Mouse (Mus musculus) limb, embryonic 10.5 days (tissue): Measurements from ENCODE around the gene Fibp. TPM values are rescaled to one million over a fixed set of nuclear protein-coding genes. Genes with fewer than 3 reads are reported as not detected.
A peak's percentile ranks its signal among the peaks of the same experiment; 100 is the strongest.

Source experiments
- DNase-seq: peaks from one replicate; pipeline ENCODE4 v3.0.0-alpha.2; 2017; ENCODE audit warnings: low spot score
- H3K27ac ChIP-seq: fragments of 300-500 bp; sonication (generic); 2 replicates; pipeline ENCODE4 v1.5.1; 2016; ENCODE audit warnings: mild to moderate bottlenecking
- H3K27me3 ChIP-seq: fragments of 300-500 bp; sonication (generic); 2 replicates; pipeline ENCODE4 v1.6.1; 2016; ENCODE audit warnings: low read depth, mild to moderate bottlenecking; ENCODE audit not compliant: poor library complexity, severe bottlenecking
- H3K36me3 ChIP-seq: fragments of 300-500 bp; sonication (generic); 2 replicates; pipeline ENCODE4 v1.6.1; 2016; ENCODE audit warnings: mild to moderate bottlenecking, moderate library complexity
- H3K4me1 ChIP-seq: fragments of 300-500 bp; sonication (generic); 2 replicates; pipeline ENCODE4 v1.6.1; 2016
- H3K4me3 ChIP-seq: fragments of 300-500 bp; sonication (generic); 2 replicates; pipeline ENCODE4 v1.5.1; 2016; ENCODE audit warnings: mild to moderate bottlenecking, moderate library complexity
- H3K9me3 ChIP-seq: fragments of 300-500 bp; sonication (generic); replicated peaks from 2 replicates; pipeline ENCODE4 v1.6.1; 2016; ENCODE audit warnings: mild to moderate bottlenecking
- WGBS: fragments of 180-500 bp; shearing (Covaris S2); methylation state at CpG from one replicate; pipeline ENCODE4 v1.1.7; 2016; 5-methylcytosine and 5-hydroxymethylcytosine counted together
- polyA plus RNA-seq: library from polyadenylated mRNA; unstranded; fragments of >200 nt; fragmentation: Nextera tagmentation; extraction: Ambion mirVana; gene quantifications from 2 replicates; pipeline ENCODE4 v1.2.1, GENCODE M21; 2016

Fibp gene
- polyA plus RNA-seq, 1 experiment from 2014 or later, result 132 TPM

DNA sequence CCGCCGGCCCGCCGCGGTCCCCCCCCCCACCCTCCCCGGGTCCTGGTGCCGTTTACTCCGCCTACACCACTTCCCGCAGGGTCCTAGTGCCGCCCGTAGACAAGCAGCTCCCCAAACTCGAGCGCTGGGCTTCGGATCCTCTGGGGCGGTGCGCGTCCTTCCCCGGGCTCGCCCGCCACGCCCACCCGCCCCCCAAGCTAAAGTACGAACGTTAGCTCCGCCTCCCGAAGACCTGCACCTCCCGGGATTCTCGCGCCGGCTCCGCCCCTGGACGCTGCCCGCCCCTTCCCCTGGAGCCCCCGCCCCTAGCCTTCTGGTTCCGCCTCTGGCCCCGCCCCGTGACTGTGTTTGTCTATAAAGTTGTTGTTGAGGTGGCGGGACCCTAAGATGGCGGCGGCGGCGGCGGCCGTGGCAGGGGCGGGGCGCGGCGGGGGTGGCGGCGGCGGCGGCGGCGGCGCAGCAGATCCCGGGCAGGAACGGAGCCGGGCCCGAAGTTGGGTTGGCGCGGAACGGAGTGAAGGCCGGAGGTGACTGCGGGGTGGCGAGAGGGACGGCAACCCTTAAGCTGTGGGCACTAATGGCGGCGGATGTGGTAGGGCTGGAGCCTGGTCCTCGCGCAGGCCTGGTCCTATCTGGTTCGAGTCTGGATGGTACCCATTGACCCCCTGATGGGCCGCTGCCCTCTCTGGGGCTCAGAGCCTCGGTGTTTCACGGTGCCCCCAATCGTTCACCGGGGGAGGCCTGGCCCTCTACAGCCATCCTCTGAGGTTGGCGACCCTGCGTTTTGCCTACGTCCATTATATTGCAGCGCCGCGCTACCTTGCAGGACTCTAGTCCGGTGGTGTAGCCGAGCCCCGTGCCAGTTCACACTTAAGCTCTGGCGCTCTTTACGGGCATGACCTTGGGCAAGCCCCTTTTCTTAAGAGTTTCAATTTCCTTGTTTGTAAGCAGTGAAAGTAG is 35.4 kb upstream of the Fibp start, which contains the start of the genes Drap1 and AI837181:
Gene Drap1 (minus strand): TSS at position 198 of the 960 bp plus-strand sequence.
Gene AI837181 (plus strand): TSS at position 363 of the 960 bp plus-strand sequence.
- H3K9me3 ChIP-seq, result no peaks in the 10 kb centered on the region
- H3K27ac ChIP-seq, result peak within 1 kb of the TSS; percentile 97
- WGBS, result under 1% methylated on average over 86 of the region's 87 CpGs
- peak; percentile 99 for DNase-seq
- H3K4me3 ChIP-seq, result peak within 1 kb of the TSS; percentile 90
- peaks cover 64% of the 10 kb centered on the region for H3K36me3 ChIP-seq
- H3K4me1 ChIP-seq, result peaks cover 39% of the 10 kb centered on the region
- H3K27me3 ChIP-seq, result no peaks in the 10 kb centered on the region

DNA sequence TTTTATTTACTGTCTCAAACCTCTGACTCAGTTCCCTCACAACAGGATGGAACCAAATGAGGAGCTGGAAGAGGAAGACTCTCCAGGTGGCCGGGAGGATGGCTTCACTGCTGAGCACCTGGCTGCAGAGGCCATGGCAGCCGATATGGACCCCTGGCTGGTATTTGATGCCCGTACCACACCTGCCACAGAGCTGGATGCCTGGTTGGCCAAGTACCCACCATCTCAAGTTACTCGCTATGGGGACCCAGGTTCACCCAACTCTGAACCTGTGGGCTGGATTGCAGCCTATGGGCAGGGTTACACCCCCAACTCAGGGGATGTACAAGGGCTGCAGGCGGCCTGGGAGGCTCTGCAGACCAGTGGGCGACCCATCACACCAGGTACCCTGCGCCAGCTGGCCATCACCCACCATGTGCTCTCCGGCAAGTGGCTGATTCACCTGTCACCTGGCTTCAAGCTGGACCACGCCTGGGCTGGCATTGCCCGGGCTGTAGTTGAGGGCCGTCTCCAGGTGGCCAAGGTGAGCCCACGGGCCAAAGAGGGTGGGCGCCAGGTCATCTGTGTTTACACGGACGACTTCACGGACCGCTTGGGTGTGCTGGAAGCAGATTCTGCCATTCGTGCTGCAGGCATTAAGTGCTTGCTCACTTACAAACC is 34.4 kb upstream of the Fibp start:
- WGBS, result 92% methylated on average over 18 of the region's 18 CpGs
- peaks cover 54% of the 10 kb centered on the region for H3K36me3 ChIP-seq

DNA sequence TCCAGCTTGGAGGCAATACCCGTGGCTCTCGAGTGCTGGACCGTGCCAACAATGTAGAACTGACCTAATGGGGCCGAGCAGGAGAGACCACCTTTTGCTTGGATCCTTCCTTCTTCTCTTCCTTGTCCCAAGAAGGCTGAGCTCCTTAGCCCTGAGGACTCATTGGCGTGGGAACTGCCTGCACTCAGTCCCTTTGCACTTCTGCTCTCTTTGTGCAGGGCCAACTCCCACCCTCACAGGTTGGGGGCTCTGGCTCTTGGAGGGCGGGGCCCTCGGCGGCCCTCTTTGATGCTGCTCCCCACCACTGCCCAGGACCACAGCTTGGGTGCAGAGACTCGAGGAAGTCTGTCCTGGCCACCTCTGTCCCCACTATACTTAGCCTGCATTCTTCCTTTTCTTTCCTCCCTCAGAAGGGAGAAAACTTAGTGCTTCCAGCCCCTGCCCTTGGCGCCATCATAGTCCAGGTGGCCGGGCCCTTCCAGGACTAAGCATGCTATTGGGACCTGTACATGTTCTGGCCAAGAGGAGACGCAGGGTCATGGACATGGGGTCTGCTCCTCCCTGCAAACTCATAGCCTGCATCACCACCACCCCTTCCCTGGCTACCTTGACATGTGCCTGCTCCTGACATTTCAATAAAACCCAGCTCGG is 33.6 kb upstream of the Fibp start:
- Histone ChIP-seq H3K27me3 (no peaks in the 10 kb centered on the region), H3K9me3 (no peaks in the 10 kb centered on the region), H3K4me3 (peak overlapping the region; percentile 90), H3K36me3 (peaks cover 47% of the 10 kb centered on the region), H3K4me1 (peaks cover 39% of the 10 kb centered on the region), H3K27ac (peak overlapping the region; percentile 56)
- WGBS, result 93% methylated on average over 13 of the region's 13 CpGs
- no peak for DNase-seq

More for the DNA sequence above, 34.4 kb upstream of the Fibp start:
- Histone ChIP-seq H3K27me3 (no peaks in the 10 kb centered on the region), H3K9me3 (no peaks in the 10 kb centered on the region), H3K4me3 (peak overlapping the region; percentile 90), H3K4me1 (peaks cover 39% of the 10 kb centered on the region), H3K27ac (peak overlapping the region; percentile 97)
- no peak for DNase-seq

DNA sequence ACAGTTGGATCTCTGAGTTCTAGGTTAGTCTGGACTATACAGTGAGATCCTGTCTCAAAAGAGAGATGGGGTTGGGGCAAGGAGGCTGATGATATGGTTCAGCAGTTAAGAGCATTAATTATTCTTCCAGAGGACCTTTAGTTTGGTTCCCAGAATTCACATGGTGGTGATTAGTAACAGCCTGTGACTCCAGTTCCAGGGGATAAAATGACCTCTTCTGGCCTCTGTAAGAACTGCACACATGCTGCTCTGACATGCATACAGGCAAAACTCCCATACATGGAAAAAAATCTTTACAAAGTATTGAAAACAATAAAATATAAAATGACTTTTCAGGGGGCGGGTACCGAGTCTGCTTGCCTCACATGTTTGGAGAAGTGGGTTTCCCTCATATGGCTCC is 32.3 kb upstream of the Fibp start:
- WGBS, result 86% methylated on average over 2 of the region's 2 CpGs
- no peak for DNase-seq

DNA sequence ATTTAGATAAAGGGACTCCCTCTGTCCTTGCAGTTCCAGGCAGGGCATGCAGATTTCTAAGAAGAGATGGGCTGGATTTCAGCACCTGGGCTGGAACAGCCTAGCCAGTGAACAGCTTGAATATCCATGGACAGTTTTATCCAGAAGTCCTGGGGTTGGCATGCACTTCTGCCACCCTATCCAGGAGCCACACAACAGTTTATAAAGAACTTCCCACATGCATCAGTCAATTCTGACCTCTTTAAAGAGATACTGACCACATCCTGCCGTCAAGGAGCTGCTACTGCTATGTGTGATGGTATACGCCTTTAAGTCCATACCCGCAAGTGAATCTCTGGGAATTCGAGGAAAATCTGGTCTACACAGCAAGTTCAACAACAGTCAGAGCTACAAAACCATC is 31.2 kb upstream of the Fibp start:
- Histone ChIP-seq H3K27ac (no peak overlapping the region), H3K36me3 (peaks cover 29% of the 10 kb centered on the region), H3K4me1 (peaks cover 35% of the 10 kb centered on the region), H3K9me3 (no peaks in the 10 kb centered on the region), H3K27me3 (no peaks in the 10 kb centered on the region), H3K4me3 (no peak overlapping the region)
- no peak for DNase-seq
- 87% methylated on average over 4 of the region's 4 CpGs for WGBS

More for the DNA sequence above, 32.3 kb upstream of the Fibp start:
- no peak overlapping the region for H3K4me3 ChIP-seq
- peaks cover 35% of the 10 kb centered on the region for H3K4me1 ChIP-seq
- H3K36me3 ChIP-seq, result peaks cover 34% of the 10 kb centered on the region
- no peaks in the 10 kb centered on the region for H3K27me3 ChIP-seq
- H3K9me3 ChIP-seq, result no peaks in the 10 kb centered on the region
- H3K27ac ChIP-seq, result no peak overlapping the region

DNA sequence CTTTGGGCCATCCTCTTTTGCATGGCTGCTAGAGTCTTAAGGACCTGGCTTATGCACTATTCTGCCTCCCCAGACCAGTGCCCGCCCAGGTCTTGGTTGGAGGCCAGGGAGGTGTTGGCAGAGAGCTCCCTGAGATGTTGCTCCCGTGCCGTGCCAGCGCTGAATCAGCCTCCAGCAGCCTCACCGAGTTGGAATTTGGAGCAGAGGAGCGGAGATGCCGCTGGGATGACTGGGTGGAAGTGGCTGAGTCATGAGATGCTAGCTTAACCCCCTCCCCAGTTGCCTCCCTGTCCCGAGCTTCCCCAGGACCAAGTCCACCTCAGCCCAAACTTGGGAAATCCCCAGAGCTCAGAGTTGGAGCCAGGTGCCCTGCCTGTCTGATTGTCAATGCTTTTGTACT is 30.6 kb upstream of the Fibp start:
- Histone ChIP-seq H3K9me3 (no peaks in the 10 kb centered on the region), H3K27ac (0 out of 2 replicates have a peak overlapping the region, but pooled peaks have one; percentile 14), H3K4me1 (peaks cover 40% of the 10 kb centered on the region), H3K4me3 (no peak overlapping the region), H3K27me3 (no peaks in the 10 kb centered on the region), H3K36me3 (peaks cover 29% of the 10 kb centered on the region)
- 79% methylated on average over 8 of the region's 8 CpGs for WGBS
- DNase-seq, result no peak

DNA sequence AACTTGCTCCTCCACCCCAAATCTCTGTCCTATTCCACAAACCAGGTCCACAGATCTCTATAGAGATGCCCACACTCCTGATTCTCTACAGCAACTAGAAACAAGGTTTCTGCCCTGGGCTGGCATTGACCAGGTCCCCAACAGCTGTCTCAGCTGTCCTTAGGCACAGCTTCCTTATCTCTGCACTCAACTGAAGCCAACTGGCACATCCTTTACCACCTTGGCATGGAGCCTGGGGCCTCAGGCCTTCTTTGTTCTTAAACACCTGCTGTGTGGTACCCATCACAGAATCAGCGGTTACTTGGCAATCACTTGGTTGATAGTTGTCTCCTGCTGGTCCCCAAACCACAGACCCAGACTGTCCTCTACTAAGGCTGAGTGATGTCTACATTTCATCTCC is 30.0 kb upstream of the Fibp start:
- H3K4me1 ChIP-seq, result peaks cover 42% of the 10 kb centered on the region
- no peaks in the 10 kb centered on the region for H3K27me3 ChIP-seq
- H3K4me3 ChIP-seq, result no peak overlapping the region
- no peaks in the 10 kb centered on the region for H3K9me3 ChIP-seq
- WGBS, result 88% methylated on average over 1 of the region's 1 CpGs
- no peak for DNase-seq
- H3K36me3 ChIP-seq, result peaks cover 29% of the 10 kb centered on the region
- H3K27ac ChIP-seq, result no peak overlapping the region

DNA sequence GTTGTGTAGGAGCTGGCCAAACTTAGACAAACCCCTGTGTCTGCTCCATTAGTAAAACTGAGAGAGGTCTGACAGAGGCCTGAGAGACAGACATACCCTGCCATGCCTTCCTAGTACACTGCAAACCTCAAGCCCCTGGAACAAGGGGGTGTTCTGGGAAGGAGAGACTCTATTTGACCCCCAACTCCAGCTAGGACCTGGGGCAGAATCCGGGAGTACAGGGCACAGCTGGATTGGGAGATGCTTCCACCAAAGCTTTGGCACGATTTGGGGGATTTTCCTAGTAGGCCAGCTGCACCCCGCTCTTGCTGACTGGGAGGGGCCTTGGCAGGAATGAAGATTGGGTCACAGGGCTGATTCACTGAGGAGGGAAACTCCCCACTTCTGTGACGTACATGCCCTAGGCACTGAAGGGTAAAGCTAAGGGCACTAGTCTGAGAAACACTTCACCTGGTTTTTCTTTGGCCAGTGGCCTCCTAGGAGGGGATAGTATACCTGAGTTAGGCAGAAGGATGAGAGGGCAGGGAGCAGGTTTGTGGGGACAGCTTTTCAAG is 28.4 kb upstream of the Fibp start:
- Histone ChIP-seq H3K36me3 (peaks cover 18% of the 10 kb centered on the region), H3K4me1 (peaks cover 30% of the 10 kb centered on the region), H3K27ac (no peak overlapping the region), H3K9me3 (no peaks in the 10 kb centered on the region), H3K4me3 (no peak overlapping the region), H3K27me3 (no peaks in the 10 kb centered on the region)
- WGBS, result 84% methylated on average over 4 of the region's 4 CpGs
- DNase-seq, result no peak

DNA sequence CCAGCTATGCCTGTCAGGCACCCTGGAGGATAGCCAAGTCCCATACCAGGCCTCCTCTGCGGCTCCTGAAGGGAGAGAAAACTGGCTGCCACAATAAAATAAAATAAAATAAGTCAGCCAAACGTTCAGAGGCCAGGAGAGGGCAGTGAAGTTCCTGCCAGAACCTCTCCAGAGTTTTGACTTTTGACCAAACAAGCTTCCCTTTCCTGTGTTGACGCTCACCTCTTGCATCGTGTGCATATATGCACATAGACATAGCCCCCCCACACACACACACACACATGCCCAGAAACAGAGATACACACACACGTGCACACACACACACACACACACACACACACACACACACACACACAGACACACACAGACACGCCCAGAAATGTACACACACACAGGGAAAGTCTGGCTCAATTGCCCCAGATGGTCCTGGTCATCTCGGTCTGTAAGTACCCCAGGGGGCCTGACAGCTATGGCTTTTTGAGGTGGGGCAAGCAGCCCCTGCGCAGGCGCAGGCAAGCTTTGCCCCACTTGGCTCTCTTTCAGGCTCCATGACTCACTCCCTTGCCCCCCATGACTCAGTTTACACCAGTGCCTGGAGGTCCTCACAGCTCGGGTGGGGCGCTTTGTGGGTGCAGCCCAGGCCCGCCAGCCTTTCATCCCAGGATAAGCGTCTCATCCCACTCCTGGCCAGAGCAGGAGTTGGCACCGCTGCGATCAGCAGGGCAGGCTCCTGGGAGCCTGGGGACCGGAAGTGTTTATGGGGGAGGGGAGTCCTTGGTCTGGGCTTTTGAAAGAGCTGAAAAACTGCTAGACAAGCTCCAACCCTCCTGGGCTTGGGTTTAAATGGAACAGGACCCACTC is 27.2 kb upstream of the Fibp start:
- Histone ChIP-seq H3K9me3 (no peaks in the 10 kb centered on the region), H3K36me3 (peaks cover 9% of the 10 kb centered on the region; the same call in 1 of the 2 replicates), H3K27ac (peak overlapping the region; percentile 90), H3K4me1 (peaks cover 25% of the 10 kb centered on the region), H3K4me3 (peak overlapping the region; percentile 52), H3K27me3 (no peaks in the 10 kb centered on the region)
- peak; percentile 67 for DNase-seq
- 16% methylated on average over 16 of the region's 16 CpGs for WGBS

DNA sequence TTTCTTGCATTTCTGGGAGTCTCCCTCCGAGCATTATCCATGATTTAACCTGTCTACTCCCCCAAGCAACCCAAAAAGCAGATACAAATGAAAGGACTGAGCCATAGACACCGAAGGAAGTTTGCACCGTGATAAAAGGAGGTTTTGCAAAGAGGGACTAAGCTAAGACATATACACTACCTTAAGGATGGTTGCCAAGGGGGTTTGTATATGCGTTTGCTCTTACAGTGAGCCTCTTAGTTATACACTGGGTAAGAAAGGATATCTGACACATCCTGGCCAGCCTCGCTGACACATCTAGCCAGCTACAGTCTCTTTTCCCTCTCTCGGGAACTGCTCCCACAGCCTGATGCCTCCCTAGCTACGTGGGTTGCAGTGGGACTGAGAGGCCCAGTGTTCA is 26.5 kb upstream of the Fibp start:
- no peak for DNase-seq
- Histone ChIP-seq H3K9me3 (no peaks in the 10 kb centered on the region), H3K4me3 (peak overlapping the region; percentile 52), H3K36me3 (0 out of 2 replicates have a peak, but pooled peaks cover 3% of the 10 kb centered on the region), H3K4me1 (peaks cover 25% of the 10 kb centered on the region), H3K27ac (peak overlapping the region; percentile 90), H3K27me3 (no peaks in the 10 kb centered on the region)
- WGBS, result 76% methylated on average over 7 of the region's 7 CpGs

DNA sequence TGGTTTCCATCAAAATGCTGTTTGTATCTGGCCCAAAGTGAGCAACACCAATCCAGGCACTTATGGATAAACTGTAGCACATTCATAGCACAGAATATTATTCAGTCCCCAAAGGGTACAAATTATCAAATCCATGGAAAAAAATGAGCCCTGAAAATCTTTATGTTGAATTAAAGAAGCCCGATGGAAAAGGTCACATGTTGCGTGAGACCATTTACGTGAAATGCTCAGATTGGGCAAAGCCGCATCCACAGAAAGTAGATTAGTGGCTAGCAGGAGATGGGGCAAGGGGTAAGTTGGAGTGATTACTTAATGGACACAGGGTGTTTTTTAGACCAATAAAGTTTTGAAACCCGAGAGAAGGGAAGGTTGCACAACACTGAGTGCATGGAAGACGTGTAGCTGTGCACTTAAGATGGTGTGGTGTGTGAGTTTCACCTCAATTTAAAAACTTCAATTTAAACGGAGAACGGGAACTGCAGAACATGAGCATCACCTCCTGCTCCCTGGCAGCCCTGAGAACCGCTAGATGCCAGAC is 16.0 kb upstream of the Fibp start:
- H3K4me1 ChIP-seq, result peaks cover 19% of the 10 kb centered on the region
- 67% methylated on average over 9 of the region's 9 CpGs for WGBS
- no peaks in the 10 kb centered on the region for H3K9me3 ChIP-seq
- no peak overlapping the region for H3K27ac ChIP-seq
- H3K27me3 ChIP-seq, result peaks cover 56% of the 10 kb centered on the region
- H3K36me3 ChIP-seq, result no peaks in the 10 kb centered on the region
- no peak overlapping the region for H3K4me3 ChIP-seq
- no peak for DNase-seq
